Mouse (Mus musculus): ENCODE measurements around the gene Gm5868.
A peak's percentile ranks its signal among the peaks of the same experiment; 100 is the strongest.
"Not testable (repeated sequence)": the region's sequence is repeated elsewhere in the genome, so short reads cannot be mapped to it uniquely, and the experiment has no call there.

The Gm5868 gene

DNA sequence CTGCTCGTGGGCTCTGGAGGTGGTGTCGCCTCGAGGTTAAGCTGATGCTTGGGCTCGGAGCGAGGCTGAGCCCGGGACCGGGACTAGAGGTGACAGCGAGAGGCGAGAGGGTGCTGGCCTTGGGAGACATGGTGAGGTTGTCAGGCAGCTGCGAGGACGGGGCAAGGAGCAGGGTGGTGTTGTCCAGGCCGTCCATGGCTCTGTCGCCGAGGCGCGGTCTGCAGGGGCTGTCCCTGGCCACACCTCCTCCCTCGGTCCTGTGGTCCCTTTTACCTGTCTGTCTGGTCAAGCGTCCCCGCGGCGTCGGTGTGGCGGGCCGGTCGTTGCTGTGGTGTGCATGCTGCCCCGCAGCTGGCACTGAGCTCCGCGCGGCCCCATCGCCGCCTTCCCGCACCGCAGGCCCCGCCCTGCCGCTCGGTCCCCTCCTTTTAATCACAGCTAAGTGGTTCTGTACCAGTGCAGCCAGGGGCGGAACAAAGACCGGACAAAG, at the start of gene Gm5868:
Gm5868 (minus strand) TSS at position 360 of the 490 bp plus-strand sequence.
- no peak for DNase-seq (ENCODE audit: low spot score)

DNA sequence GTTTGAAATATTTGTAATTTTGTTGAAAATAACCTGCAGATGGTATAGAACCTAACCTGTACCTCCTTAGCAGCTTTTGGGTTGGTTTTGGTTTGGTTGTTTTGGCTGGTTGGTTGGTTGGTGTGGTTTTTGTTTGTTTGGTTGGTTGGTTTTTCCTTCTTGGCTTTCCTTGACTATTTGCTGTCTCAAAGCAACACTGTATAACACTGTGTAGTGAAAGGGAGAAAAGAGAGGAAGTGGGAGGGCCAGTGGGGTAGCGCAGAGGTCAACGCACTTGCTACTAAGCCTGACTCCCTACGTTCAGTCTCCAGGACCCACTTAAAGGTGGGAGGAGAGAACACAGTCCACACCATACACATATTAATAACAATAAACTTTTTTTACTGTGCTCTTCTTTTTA, 49.2 kb upstream of the Gm5868 start:
- no peak for DNase-seq (ENCODE audit: low spot score)

DNA sequence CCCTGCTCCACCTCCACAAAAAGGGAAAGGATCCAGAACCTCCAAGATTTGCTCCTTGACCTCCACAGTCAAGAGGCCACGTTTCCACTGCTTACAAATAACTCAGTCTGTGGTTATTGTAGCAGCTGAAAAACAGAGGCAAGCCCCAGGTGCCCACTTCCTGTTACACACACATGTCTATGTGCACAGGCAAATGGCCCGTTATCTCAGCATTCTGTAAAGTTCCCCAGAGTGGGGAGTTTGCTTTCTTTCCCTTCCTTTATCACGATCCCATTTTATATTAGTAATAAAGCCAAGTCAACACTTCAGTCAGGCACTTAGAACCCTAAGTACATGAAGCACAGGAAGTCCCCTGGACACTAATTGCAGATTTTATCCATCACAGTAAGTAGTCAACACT, 48.8 kb upstream of the Gm5868 start:
- DNase-seq (ENCODE audit: low spot score), result no peak

DNA sequence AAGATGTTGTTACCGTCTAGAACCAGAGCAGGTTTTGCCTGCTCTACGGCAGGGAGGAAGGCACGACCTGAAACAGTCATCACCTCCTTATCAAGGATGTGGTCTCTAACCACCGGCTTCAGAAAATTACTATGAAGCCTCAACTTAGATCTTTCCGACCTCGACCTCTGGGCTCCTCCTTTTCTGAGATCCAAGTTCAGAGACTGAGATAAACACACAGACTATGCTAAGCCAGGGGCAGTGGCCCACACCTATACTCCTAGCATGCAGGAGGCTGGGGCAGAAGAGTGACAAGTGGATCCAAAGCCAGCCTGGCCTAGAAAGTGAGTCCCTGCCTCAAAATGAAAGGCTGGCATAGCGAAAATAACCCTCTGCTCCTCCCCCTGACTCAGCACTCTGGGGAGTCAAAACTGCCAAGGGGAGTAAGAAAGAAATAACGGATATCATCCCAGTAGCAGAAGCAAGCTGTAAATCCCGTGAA, 47.5 kb upstream of the Gm5868 start:
- no peak for DNase-seq (ENCODE audit: low spot score)

DNA sequence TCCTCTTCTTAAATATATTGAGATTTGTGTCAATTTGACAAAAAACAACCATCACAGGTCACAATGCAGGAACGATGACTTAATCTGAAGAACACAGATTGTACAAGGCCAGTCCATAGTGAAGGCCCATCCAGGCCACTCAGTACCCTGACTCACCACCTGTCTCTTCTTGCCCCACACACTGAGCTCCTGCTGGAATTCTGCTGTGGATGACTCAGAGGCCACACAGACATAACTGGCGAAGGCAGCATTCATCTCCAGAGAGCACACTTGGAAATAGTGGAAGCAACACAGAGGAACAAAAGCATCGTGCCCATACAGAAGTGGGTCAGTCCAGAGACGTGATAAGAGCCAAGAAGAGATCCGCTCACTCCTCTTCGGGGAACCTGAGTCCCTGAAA, 42.7 kb upstream of the Gm5868 start:
- DNase-seq (ENCODE audit: low spot score), result no peak

DNA sequence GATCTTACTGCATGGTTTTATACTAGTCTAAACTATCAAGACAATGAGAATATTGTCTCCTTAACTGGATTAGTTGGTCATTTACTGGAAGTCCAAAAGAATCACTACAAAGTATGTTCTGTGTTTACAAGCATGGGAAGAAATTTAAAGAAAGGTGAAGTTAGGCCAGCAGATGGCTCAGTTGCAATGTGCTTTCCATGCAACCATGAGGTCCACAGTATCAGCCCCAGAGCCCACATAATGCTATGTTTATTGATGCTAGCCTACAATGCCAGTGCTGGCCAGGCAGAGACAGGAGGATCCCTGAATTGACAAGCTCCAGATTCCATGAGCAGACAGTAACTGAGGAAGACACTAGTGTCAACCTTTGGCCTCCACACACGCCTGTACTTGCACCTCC, 33.7 kb upstream of the Gm5868 start:
- no peak for DNase-seq (ENCODE audit: low spot score)

DNA sequence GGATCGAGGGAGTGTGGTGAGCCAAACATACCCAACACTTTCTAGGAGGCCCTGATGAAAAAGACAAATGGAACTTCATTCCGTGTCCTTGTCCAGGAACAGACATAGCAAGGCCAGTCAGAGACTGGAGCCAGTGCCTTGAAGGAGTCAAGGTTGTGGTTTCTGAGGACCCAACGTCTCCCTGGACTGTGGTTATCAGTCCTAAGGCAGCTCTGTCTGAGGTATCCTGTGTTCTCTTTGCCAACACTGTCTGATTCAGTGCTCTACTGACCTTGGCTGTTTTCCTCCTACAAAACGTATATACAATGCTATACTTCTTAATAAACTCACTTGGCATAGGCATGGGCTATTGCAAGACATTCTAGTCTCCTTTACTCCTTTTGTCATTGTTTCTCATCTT, 30.1 kb upstream of the Gm5868 start:
- DNase-seq (ENCODE audit: low spot score), result no peak

DNA sequence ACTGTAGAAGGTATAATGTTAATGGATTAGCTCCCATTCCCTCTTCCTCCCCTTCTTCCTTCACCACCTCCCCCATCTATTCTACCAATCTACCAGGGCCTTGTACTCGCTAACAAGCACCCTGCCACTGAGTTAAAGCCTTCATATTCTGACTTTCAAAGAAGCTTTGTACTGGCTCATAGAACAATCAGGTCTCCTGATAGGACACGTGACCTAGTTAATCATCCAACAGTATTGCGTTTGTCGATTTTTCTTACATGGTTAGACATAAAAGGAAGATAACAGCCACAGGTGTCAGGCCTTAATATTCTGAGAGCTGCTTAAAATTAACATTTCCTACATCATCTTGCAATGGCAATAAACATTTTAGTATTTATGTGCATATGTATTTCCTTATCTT, 15.8 kb upstream of the Gm5868 start:
- DNase-seq (ENCODE audit: low spot score), result no peak

DNA sequence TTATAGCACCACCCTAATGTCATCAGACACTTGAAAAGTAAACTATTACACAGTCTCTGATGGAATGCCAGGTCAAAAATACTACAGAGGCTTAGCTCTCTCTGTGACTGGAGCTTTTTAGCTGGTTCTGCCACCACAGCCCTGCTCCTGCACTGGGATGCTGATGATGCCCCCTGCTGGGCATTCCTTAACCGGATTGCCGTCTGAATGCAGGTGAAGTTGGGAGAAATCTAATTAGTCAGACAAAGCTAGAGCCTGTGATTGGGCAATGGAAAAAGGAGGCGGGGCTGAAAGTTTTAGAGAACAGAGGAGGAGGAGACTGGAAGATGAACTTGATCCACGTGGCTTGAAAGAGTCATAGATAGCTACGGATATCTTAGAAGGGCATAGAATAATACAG, 13.7 kb upstream of the Gm5868 start:
- peak; percentile 15 for DNase-seq (ENCODE audit: low spot score)

DNA sequence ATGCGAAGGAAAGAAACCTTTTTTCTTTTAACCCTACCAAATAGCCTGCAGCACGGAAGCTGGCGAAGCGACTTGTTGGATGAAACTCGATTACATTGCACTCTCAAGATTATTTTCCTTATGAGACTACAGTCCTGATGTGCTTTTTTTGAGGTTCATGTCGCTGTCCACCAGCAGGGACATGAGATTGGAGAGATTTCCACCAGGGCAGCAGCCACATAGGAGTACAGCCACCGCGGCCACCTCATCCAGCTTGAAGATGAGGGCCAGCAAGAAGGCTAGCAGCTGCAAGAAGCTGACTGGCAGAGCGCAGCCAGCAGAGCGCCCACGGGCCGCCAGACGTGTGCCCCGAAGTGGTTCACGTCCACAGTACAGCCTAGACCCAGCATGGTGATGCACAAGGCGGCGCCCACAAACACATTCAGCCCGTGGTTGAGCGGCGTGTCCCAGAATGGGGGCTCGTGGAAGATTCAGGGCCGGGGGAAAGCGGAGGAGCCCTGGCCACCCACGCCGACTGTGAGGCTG, 622 bp downstream of the Gm5868 start:
- DNase-seq (ENCODE audit: low spot score), result not testable (repeated sequence)

DNA sequence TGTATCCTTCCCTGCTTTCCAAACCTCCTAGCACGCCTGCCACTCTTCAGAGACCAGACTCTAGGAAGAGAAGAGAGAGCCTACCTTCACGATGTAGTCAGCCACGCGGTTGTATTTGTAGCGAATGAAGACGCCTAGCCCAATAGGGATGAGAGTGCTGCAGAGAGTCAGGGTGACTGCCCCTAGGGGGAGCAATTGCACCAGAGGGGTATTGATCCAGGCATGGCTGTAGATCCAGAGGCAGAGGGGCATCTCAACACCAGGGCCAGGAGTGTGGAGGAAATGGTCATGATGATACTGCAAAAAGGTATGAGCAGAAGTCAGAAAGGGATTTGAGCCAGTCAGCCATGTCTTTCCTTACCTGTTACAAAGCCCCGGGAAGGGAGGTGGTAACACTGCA, 1.2 kb downstream of the Gm5868 start:
- DNase-seq (ENCODE audit: low spot score), result not testable (repeated sequence)

DNA sequence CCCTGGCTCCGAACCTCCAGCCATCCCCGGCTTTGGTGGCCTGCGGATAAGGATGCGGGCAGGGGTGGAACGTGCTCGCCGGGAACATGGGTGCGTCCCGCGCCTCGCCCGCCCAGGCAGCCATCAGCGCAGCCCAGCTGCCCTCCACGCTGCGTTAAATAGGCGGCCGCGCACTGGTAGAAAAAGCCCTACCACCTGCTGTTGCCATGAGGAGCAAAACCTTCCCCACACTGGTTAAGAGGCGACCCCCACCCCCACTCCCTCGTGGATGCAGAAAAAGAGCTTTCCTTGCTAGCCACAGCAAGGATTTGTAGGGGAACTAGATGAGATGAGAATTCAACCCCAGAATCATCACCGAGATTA, 6.4 kb downstream of the Gm5868 start, which contains the start of gene Zar1:
Zar1 (minus strand) TSS at position 285 of the 363 bp plus-strand sequence.
- not testable (repeated sequence) for DNase-seq (ENCODE audit: low spot score)

DNA sequence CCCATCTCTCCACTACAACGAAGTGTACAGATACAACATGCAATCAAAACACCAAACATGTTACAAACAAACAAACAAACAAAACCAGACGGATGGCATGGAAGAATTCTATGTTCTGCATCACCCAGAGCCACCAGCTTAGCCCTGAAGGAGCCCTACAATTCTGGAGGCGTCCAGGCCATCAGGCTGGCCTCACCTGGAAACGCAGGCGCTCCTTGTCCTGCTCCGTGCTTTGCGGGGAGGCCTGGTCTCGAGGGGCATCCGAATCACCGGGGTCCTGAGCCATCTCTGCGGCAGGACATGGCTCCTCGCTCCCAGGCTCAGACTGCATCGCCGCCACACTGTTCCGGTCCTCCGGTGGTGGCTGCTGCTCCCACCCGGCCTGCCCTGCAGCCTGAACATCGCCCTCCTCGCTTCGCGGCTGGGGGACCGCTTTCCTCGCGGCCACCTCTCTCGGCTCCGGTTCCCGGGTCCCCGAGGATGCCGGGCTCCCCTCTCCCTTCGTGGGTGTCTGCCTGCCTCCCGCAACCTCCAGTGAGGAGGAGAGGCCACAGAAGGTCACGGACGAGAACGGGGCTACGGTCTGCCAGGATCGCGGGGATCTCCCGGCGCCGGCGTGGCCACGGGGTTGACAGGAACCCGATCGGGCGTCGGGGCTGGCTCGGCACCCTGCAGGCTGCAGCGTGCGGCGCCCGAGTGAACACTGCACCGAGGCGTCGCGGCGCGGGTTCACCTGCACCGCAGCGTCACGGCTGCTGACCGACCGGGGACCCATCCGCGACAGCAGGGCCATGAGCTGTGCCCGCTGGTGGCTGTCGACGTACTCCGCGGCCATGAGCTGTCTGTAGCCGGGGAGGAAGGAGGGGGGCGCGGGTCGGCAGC, 7.0 kb downstream of the Gm5868 start:
- not testable (repeated sequence) for DNase-seq (ENCODE audit: low spot score)

DNA sequence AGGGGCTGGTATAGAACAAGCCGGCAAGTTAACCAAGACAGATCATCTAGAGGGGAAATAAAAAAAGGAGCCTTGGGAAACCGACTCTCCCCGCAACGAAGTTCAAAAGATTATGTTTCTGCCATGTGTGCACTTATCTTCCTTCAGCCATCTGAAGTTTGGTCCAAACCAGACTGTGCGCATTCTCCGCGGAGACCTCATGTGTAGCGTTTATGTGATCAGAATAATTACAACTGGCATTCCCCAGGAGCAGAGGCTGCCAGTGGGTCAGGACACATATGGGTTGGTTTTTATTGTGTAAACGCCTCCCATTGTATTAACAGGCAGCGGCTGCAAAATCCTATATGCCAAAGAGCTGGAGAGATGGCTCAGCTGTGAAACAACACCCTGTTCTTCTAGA, 7.8 kb downstream of the Gm5868 start:
- DNase-seq (ENCODE audit: low spot score), result not testable (repeated sequence)

DNA sequence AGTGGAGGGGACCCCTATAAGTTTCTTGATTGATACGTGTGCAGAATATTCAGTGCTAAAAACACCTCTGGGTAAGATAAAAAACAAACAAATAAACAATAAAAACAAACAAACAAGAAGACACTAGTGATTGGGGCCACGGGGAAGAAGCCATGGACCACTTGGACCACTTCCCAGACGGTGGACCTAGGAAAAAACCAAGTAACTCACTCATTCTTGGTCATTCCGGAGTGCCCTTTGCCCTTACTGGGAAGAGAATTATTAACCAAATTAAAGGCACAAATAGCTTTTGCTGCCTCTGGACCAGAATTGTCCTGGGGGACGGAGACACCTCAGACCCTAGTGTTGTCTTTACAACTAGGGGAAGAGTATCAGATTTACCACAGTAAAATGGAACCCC, 21.7 kb downstream of the Gm5868 start:
- no peak for DNase-seq (ENCODE audit: low spot score)

DNA sequence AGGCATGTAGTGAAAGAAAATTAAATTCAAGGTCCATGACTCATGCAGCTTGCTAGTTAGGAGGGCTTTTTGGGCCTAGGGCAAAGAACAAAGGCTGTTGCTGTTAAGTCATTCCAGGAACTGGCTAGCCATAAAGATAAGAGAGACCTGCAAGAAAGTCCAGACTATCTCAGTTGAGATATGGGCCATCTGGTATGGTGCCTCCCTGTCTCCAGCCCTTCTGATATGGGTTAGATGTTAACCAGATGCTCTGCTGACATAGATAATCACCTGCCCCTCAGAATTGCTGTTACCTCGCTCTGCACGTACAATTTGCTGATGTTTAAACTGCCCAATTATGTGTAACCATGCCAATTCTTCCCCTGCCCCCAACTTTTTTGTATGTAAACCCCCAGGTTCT, 24.2 kb downstream of the Gm5868 start:
- DNase-seq (ENCODE audit: low spot score), result not testable (repeated sequence)

DNA sequence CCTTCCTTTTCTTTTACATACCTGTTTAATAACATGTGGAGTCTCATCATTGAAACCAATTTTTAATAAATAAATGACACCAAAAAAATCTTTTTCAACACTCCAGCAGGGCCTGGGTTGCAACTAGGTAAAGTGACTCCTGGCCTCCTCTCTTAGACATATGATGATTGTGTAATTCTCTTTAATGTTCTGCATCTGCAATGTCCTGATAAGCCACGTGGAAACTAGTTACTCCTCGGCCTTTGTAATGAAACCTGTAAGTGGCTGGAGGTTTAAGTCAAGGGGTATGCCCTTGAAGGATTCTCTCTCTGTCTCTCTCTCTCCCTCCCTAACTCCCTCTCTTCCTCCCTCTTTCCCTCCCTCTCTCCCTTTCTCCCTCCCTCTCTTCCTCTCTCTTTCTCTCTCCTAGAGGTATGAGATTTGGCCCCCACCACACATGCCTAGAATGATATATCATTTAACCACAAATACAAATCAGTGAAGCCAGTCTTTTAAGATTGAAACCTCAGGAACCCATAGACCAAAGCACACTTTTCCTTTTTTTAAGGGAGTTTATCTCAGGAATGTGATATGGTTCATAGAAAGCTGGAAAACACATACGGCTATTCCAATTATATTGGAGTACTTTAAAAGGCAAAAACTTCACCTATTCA, 26.2 kb downstream of the Gm5868 start:
- DNase-seq (ENCODE audit: low spot score), result no peak

DNA sequence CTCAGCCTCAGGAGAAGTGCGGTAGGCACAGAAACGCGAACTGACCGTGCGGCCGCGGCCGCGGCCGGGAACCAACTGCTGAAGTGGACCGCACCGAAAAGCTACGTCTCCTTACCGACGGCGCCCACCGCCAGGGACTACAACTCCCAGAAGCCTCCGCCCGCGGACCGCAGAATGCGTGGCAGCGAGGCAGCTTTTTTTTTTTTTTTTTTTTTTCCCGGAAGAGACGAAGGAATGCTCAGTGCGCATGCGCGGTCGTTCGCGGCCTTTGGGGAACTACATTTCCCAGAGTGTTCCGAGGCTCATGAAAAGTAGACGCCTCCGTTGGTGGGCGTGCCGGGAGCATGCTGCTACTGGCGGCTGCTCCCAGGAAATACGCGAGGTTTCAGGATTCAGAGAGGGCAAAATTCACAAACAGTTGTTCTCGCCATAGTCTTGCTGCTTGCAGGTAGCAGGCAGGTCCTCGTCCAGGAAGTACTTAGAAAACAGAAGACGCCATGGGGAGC, 27.8 kb downstream of the Gm5868 start, which contains the start of gene Nfxl1:
Nfxl1 (minus strand) TSS at position 141 of the 506 bp plus-strand sequence.
- DNase-seq (ENCODE audit: low spot score), result peak; percentile 91

DNA sequence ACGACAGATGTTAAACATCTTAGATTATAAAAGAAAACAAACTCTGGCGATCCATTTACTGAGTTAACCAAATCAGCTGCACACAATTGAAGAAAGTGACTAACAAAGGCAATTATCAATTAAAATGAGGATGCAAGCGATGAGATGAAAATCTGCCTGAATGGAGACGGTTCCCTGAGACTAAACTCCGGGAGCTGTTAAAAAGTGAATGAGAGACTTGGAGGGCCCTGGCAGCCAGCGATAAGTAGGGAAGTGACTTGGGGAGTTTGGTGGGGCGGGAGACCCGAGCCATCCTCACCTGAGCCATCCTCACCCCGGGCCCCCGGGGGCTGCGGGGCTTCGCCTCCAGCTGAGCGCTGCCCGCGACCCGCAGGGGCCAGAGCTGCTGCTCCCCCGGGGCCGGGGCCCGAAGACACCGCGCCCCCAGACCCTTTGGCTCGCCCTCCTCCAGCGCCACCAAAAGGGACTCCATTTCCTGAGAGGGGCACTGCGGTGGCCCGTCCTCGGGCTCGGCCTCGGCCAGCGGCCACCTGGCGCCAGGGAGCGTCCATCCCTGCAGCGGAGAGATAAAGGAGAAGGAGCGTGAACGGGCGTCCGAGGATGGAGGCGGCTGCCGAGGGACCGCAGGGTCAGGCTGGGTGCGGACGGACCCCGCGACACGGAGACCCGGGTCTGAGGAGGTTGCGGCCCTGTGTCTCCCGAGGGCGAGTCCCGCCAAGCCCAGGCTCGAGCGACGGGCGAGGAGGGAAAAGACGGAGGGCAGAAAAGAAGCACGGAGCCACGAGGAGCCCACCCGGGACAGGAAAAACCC, 28.4 kb downstream of the Gm5868 start:
- peak; percentile 27 for DNase-seq (ENCODE audit: low spot score)

DNA sequence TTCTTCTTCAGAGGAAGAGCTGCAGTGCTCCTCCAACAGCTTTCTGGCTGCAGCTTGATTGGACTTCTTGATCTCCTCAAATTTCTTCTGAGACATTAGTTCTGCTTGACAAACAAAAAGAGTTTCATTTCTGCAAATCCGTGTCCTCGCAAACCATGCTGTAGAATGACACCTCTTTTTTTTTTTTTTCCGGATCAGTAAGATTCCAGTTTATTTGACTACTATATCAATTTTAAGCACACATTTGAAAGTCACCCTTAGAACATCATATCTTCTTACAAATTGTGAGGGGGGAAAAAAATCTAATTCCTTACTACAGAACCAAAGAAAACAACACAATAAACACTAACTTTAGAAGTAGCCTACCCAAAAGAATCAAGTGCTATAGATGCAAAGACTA, 31.1 kb downstream of the Gm5868 start:
- DNase-seq (ENCODE audit: low spot score), result no peak

DNA sequence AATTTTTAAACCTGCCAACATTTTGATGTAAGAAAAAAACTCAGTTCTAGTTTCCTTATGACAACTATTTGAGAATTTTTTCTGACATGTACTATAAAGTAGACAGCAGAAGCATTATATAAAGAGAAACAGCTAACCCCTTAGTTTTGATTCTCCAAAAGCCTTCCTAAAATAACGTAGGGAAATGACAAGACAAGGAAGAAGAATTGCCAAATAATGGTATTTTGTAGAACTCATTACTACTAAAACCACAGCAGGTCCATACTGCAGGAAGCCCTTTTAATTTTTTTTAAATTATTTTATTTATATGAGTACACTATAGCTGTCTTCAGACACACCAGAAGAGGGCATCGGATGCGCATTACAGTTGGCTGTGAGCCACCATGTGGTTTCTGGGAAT, 36.1 kb downstream of the Gm5868 start:
- DNase-seq (ENCODE audit: low spot score), result no peak
